Mouse (Mus musculus): ENCODE results near the gene Rcan1.
"Not testable (repeated sequence)": the region's sequence is repeated elsewhere in the genome, so short reads cannot be mapped to it uniquely, and the experiment has no call there.

The Rcan1 gene

DNA sequence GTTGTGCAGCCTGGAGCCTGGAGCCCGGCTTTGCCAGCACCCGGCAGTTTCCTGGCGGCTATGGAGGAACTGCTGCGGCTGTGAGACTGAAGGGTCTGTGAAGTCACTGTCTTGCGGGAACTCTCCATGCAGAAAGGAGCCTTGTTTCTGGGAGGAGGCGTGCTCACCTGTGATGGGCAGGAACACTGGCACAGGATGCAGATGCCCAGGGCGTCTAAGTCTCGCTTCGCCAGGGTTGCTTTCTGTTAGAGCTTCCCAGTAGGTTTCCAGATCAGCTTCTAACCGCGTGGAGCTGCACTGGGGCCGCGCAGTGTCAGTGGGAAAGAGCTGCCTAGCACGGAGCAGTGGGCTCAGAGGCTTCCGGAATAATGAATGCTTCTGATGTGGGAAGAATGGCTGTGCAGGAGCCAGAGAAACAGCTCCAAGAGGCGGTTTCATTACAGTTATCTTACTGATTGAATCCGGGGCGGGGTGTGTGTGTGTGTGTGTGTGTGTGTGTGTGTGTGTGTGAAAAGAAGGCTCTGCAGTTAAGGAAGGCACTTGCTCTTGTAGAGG is 35.2 kb downstream of the Rcan1 start:
- no peak for DNase-seq (ENCODE audit: low read depth, low spot score)

DNA sequence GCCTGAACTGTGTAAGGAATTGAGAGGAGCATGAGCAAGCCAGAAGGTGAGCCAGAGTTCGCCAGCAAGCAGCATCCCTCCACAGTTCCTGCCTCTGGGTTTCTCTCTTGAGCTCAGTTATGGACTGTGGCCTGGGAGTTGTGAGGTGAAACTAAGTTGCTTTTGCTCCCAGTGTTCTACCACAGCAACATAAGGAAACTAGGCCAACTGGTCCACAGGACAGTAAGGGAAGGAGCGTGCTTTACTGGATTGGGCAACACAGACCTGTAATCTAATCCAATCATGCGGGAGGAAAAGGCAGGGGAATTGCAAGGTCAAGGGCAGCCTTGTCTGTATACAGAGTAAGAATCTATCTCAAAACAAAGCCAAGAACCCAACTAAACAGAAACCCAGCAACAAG is 37.5 kb downstream of the Rcan1 start:
- no peak for DNase-seq (ENCODE audit: low read depth, low spot score)

DNA sequence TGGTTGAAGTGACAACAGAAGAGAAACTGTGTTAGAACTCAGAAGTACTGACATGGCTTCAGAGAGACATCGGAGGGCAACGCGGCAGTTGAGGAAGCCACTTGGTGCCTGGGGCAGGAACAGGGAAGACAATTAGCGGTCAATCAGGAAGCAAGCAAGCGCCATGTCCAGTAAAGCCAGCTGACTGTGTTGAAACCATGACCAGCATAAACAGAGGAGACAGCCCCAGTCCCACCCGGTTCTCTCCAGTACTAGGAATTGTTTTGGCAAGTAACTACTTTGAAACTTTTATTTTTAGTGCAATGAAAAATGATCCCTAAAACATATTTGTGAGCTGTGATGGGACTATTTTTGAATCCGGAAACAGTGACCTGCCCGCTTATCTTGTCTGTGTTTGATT is 39.9 kb downstream of the Rcan1 start:
- no peak for DNase-seq (ENCODE audit: low read depth, low spot score)

DNA sequence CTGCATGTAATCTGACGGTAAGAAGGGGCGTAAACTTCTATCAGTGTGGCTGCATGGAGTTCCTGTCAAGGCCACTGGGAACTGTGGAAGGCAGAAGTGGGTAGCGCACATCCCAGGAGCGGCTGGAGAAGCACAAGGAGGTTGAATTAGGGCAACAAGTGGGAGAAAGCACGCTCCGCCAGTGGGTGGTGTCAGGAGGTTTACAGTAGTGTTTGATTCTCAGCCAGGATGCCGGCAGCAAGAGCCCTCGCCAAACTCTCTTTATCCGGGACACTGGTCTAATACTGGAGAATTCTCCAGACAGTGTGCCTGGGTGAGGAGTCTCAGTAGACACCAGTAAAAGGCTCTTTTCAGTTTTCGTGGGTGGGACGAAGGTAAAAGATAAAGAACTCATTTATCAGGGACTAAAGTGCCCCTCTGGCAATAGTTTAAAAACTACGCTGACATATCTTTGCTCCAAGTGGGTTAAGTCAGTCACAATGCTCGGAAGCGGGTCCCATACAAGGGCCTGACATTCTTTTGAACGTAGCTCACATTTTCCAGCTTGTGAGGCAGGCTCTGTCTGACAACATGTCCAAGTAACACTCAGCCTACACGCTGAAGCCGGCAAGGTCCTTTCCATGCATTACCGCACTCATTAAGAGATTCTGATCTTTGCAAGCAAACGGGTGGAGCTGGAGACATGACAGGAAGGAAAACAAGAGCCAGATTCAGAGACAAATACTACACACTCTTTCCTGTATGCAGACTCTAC is 42.3 kb downstream of the Rcan1 start:
- no peak for DNase-seq (ENCODE audit: low read depth, low spot score)

DNA sequence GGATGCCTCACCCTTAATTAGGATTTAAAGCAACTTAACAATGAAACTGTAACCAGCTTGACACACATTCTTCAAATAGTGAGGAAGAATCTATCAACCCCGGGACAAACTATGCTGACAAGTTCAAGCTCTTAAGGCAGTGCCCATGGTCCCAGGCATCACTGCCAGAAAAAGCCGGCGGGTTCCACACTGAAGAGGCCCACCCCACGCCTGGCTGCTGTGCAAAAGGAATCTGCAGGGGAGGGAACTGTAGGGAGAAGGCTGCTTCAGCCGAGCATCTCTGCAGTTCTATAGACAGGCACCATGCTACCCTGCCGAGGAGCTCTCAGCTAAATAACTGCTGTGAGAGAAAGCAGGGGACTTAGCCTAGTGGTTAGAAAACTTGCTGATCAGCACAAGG is 44.0 kb downstream of the Rcan1 start:
- DNase-seq (ENCODE audit: low read depth, low spot score): no peak

DNA sequence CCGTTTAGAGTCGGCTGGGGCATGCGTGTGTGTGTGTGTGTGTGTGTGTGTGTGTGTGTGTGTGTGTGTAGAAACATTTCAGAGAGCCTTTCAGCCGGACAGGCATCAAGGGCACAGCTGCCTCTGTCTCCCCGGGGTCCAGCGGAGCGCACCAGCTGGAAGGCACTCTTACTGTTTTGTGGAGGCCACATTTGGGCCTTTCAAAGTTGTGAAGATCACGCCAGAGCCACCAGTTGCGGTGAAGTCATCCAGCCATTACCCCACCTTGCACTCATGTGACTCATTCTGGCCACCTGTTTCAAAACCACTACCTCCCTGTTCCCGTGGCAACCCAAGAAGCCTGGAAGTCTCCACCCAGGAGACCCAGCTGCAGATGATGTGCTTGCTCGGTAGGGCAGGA is 44.8 kb downstream of the Rcan1 start:
- DNase-seq (ENCODE audit: low read depth, low spot score): no peak

DNA sequence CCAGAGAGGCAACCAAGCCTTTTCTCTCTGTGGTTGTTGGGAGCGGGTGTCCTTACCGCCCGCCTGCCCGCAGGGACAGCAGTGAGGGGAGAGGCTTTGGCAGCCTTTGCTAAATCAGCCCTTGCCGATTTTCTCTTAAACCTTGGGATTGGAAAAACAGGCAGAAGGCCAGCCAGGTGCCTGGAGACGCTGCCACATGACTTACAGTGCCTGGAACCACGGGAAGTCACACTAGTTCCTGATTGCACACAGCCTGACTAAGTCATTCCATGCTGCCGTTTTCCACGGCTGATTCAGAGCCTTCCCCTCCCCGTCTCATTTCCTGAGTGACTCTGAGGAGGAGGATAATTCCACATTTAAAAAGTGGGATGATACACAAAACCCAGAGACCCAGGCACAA is 47.3 kb downstream of the Rcan1 start:
- DNase-seq (ENCODE audit: low read depth, low spot score): no peak

DNA sequence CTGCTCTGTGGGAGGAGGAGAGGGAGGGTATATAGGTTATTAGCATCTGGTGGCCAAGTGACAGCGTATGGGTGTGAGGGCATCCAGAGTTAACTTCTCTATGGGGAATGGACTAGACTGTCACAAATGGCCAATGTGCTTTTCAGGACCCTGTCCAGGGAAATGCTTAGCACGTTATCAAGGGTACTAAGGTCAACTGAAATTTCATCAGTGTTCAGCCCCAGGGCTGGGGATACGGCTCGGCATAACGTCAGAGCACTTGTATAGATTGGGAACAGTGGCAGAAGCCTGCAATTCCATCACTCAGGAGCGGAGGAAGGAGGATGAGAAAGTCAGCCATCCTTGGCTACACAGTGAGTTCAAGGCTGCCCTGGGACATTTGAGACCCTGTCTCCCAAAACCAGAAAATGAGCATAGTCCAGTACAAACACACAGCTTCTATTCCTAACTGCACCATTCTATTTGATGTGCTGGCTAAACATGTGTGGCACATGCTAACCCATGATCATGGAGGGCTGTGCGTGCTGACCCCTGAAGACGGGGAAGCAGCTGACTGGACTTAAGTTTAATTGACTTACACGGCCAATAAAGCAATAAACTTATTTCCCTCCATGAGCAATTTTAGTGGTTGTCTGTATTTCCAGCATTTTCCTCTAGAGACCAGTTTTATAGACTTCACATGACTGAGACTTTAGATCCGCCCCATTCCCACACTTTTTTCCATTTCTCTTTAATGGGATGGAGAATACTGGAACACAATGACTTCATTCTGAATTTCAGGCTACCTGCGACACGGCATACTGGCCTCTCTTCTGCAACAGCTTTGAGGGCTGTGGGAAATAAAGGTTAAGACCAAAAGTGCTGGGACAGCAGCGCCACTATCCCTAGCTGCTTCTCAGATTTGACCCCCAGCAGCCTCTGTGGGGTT is 48.0 kb downstream of the Rcan1 start:
- DNase-seq (ENCODE audit: low read depth, low spot score): no peak

DNA sequence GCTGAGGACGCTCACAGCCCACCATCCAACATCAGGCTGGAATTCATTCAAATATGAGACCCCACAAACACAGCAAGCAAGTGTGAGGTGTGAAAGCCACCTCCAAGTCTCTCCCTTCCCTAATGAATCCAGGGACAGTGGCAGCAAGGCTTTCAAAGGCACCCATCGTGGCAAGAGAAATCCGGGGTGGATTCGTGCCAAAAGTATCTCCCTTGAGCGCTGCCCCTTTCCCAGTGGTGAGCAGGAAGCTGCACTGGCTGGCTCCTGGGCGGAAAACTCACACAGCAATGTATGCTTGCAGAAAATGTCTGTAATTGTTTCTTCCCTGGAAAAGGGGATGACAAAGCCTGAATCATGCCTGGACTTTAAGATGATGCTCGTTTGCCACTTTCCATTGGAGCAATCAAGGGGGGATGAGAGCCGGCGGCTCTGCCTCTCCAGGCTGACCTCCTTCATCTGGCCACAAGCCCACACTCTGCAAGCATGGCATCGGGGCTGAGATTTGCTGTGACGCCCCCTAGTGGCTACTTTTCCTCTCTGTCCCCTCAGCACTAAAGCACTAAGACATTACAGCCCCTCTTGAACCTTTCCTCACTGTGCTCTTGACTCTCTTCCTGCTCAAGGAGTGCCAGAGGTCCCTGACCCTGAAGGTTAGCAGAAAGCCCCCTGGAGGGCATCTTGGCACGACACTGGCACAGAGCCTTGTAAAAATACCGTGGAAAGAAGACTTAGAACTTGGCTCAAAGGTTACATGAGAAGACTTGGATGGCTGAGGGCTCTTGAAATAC is 49.3 kb downstream of the Rcan1 start:
- no peak for DNase-seq (ENCODE audit: low read depth, low spot score)

DNA sequence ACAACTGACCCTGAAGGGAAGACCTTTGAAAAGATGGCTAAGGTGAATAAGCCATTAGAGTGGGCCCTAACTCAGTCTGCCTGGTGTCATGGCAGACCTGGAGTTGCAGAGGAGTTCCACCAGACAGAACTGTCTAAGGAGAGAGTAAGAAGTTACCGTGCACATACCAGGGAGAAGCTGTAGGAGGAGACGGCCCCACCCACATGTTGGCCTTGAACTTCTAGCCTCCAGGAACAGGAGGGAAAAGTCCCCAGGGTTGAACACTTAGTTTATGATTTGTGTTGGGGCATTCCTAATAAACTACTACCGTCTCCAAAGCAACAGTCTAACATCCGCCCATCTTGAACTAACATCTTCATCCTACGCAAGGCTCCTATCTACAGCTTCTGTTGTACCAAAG is 50.0 kb downstream of the Rcan1 start:
- no peak for DNase-seq (ENCODE audit: low read depth, low spot score)

DNA sequence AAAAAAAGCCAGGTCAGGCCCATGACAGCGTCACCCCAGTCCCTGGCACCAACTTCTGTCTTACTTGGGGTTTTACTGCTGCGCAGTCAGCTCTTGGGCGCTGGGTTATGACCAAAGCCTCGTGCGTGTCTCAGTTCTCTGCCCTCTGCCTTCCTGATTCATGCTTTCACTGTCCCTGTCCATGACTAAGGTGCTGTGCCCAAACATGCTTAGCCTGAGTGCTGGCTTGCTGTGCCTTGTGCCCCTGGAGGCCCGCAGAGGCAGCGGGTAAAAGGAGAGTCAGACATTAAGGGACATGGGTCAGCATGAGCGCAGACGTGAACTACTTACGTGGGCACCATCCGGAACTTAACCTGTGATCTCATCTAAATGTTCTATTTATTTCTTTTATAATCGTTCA is 51.6 kb downstream of the Rcan1 start:
- DNase-seq (ENCODE audit: low read depth, low spot score): no peak

DNA sequence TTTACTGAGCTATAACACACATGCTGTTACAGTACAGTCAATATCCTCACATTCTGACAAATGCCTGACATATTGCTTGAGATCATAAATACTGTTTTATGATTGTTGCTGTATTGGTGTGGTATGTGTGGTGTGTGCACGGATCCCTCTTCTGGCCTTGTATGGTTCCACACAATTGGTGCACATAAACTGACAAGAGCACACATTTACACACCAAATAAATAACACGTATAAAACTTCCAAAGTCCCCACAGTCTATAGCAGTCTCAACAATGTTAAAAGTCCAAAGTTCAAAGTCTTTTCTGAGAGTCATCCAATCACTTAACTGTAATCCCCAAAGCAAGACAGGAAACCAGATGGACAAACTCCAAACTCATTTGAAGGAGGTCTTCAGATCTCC is 53.4 kb downstream of the Rcan1 start:
- DNase-seq (ENCODE audit: low read depth, low spot score): no peak

DNA sequence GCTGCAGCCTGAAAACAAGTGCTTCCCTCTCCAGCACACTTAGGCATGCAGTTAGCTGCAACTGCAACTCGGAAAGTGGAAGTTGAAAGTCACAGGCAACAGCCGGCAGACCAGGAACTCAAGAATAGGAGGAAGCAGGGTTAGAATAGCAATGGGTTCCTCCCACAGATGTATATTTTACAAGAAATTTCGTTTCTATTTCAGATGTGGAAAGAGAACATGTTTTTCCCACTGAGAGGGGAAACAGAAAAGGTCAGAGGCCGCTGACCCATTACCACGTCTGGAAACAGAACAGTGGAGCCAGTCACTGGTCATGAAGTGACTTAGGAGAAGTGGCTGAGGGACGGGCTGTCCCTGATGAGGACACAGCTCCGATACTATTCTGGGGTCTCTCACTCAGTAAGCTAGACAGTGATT is 55.0 kb downstream of the Rcan1 start:
- DNase-seq (ENCODE audit: low read depth, low spot score): no peak

DNA sequence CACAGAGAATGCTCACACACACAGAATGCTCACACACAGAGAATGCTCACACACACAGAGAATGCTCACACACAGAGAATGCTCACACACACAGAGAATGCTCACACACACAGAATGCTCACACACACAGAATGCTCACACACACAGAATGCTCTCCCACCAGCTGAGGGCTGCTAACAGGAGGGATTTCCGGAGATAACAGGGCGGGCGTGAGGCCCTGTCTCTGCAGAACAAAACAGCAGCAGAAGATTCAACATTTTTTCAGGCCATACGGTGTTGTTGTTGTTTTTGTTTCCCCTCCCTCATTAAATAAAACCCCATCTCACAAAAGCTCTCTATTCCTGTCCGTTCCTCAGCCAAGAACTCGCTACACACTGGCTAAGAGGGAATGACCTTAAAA is 55.6 kb downstream of the Rcan1 start:
- not testable (repeated sequence) for DNase-seq (ENCODE audit: low read depth, low spot score)

DNA sequence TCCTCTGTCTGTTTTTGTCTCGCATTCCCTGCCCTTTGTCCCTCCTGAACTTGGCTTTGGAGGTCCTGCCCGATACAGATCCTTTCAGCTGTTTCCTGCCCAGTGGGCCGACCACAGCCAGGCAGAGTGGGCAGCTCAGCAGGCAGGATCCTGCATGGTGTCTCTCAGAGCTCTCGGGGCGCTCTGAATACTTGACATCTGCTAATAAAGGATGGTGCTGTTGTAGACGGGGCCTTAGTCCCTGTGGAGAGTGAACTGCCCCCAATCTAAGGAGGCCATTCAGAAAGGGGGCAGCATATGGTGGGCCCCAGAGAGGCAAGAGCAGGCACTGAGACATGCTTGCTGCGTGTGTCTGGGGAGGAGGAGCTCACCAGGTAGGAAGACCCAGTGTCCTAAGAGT is 57.8 kb downstream of the Rcan1 start:
- DNase-seq (ENCODE audit: low read depth, low spot score): no peak

DNA sequence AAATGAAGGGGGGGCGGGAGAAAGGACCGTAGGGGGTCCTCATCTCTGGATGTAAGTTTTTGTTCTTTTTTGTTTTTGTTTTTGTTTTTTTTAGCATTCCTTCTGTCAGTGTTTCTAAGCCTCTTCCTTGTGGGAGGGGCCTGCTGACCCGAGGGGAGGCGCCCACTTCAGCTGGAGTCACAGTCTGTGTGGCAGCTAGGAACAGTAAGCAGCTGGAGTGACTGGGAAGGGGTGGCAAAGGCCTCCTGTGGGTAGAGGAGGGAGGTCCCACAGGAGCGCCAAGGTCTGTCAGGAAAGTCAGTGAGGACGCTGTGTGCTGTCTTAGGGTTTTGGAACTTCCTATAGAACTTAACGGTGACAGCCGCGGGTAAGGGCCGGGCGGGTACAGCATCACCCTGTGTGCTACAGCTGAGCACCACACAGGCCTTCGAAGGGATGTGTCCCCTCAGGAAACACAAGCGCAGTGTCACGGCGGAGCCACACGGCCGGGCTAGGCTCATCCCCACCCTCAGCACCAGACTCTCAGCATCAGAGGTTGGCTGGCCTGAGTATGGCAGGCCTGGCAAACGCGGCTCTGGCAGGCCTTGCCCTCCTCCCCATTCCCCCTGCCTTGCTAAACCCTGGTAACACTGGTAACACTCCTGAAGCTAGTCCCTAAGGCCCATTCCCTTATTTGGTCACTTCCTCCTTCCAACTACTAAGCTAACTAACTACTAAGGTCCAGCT is 58.5 kb downstream of the Rcan1 start:
- no peak for DNase-seq (ENCODE audit: low read depth, low spot score)

DNA sequence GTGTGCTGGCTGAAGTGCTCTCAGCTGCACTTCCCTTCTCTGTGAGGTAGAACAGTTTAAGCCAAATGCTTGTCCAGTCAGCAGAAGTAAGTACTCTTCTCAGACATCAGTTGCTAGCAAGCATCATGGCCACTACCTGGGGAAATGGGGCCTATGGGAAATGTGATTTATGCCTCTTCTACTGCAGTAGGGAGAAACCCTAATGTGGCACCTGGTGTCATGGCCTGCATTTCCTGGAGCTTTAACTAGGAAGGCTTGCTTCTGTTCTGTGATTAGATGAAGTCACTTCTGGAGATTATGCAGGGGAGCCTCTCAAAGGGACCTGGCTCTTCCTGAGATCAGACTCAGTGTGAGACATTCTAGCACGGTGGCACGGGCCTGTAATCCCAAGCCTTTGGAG is 60.3 kb downstream of the Rcan1 start:
- DNase-seq (ENCODE audit: low read depth, low spot score): no peak

DNA sequence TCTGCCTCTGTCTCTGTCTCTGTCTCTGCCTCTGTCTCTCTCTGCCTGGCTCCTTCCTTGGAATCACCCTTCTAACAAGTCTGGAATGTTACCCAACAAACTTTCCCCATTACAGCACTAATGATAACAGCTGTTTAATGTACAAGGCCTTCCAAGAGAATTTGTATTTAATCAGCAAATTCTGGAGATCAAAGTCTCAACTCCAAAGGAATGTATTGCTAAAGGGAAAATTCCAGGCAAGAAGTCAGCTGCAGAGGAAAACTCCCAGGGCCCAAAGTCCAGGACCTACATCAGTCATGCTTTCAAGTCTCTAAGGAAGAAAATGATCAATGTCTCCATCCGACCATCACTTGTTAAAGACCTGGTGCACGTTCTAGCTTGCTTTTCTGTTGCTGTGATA is 62.8 kb downstream of the Rcan1 start:
- DNase-seq (ENCODE audit: low read depth, low spot score): no peak

DNA sequence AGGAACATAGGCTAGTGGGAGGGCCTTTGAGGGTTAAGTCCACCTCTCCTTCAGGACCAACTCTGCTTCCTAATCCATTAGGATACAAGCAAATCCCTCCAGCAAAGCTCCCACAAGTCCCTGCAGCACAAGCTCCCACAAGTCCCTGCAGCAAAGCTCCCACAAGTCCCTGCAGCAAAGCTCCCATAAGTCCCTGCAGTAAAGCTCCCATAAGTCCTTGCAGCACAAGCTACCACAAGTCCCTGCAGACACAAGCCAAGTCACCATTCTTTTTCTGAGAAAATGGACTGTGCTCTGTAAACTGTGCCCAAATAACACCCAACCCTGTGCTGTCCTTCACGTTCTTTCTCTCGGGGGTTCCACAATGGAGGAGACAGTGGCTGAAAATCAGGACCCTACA is 66.5 kb downstream of the Rcan1 start:
- DNase-seq (ENCODE audit: low read depth, low spot score): no peak

DNA sequence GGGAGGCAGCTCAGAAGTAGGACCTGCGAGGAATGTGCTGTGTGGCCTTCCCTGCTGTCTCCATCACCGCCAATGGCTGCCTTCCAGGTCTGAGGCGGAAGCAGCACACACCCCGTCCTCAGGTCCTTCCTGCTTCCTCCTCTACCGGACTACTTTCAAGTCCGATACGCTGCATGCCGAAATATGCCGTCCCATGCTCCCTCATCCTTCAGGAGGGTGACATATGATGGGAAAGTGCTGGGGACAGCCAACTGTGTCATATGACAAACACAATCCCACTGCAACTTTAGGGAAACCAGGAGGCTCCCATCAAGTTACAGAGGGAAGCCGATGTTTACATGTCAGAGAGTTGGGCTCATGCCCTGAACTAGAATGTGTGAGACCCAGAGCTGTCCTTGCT is 67.6 kb downstream of the Rcan1 start:
- DNase-seq (ENCODE audit: low read depth, low spot score): no peak

DNA sequence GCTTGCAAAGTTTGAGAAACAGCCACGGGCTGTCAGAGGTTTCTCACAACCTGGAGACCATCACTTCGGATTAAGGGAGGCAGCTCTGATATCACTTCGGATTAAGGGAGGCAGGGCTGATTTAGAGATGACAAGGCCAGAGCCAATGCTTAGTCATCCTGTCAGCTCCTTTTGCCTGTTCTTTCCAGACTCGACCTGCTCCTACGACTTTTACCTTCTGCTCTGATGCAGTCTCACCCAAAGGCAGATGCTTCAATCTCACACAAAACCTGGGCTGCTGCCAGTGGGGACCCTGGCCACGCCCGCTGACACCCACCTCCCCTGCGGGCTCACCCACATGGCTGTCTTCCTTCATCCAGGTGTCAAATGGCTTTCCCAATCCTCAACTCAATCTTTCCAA is 68.5 kb downstream of the Rcan1 start:
- no peak for DNase-seq (ENCODE audit: low read depth, low spot score)
